Mouse (Mus musculus): ENCODE data around the gene Nmt1.

GRCm38 (mm10) chr11:102991681-102992080 lies 36.3 kb upstream of the Nmt1 start:
- TF ChIP-seq CTCF (IDR thresholded peaks at IDR 0.05) (no peak), POLR2A (IDR thresholded peaks at IDR 0.05; ENCODE audit: insufficient read depth, low read depth, low read length) (no peak)
